In the genomic region with DNA sequence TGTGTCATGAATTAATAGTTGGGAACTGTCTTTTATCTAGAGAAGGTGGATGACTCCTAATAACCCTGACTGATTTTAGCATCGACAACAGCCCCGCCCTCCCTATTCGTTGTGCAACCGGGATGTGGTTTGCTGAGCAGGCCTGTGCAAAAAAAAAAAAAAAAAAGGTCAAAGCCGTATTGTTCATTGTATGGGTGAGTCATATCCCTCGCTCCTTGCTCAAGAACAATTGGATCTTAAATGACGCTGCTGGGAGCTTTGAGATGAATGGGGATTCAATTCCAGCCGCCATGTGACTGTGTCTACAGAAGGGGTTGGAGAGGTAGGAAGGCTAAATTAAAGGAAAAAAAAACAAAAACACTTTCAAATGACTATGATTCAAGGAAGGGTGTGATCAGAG, we compare ENCODE assay signal across 9 mouse cellular contexts.
DNase-seq lines count a peak whose midpoint lies in the region; ATAC-seq and TF ChIP-seq lines count a peak whose summit lies in the region.
"Had no signal": no experiment of that assay in that cellular context is flagged by ENCODE, and none has a peak within 500 bp of the region (broad histone marks: within the 10 kb centered on the region; RNA-seq: fewer than 3 reads in every experiment).

No protein-coding gene starts in this region.

- no peak overlapping the region for H3ac ChIP-seq in C2C12 (ENCODE audit: control insufficient read depth, insufficient read length, low read depth)

- TF ChIP-seq CTCF in C2C12 (IDR thresholded peaks at IDR 0.05; ENCODE audit: control insufficient read depth, insufficient read depth, insufficient read length): no peak

- no peak overlapping the region for H3K9ac ChIP-seq in heart, embryonic 12.5 days

- intact Hi-C loops in left cerebral cortex, postnatal 25 days (cut with DNase I): no loop called here

- peaks cover 10% of the 10 kb centered on the region for H3K4me1 ChIP-seq in heart, embryonic 12.5 days (replicated peaks)

- no peaks in the 10 kb centered on the region for H3K27me3 ChIP-seq in heart, embryonic 12.5 days (replicated peaks)
- no peaks in the 10 kb centered on the region for H3K27me3 ChIP-seq in C2C12 (ENCODE audit: control insufficient read depth, insufficient read depth, insufficient read length)

- no peak for ATAC-seq in heart, embryonic 12.5 days (ENCODE audit: insufficient number of reproducible peaks, low FRiP score)

- no peaks in the 10 kb centered on the region for H3K79me2 ChIP-seq in C2C12 (ENCODE audit: control insufficient read depth, insufficient read depth)

- no peak overlapping the region for H3K4me3 ChIP-seq in heart, embryonic 12.5 days
- no peak overlapping the region for H3K4me3 ChIP-seq in C2C12 (ENCODE audit: insufficient read depth, poor library complexity, severe bottlenecking)

- no peak overlapping the region for H3K4me2 ChIP-seq in heart, embryonic 12.5 days

- H3K79me3 ChIP-seq in C2C12 (ENCODE audit: low read depth): no peaks in the 10 kb centered on the region

- 58% methylated on average over 8 of the region's 8 CpGs for WGBS in heart, embryonic 12.5 days

- no peak overlapping the region for H3K27ac ChIP-seq in heart, embryonic 12.5 days (ENCODE audit: poor library complexity, severe bottlenecking)

- peak; percentile 34 to 60 for DNase-seq in heart, adult 18-20 months
- DNase-seq in adrenal gland, postnatal 14 days: peak; percentile 80
- DNase-seq in lung, postnatal 14 days: peak; percentile 48
- DNase-seq in left cerebral cortex, postnatal 25 days (ENCODE audit: low spot score in 2 of 2): no peak
- DNase-seq in neural tube, embryonic 10.5 days (ENCODE audit: extremely low spot score, low spot score): no peak
- no peak for DNase-seq in cerebellum, postnatal 36 days
- DNase-seq: layer of hippocampus, postnatal 36 days had no signal

- no peaks in the 10 kb centered on the region for H3K36me3 ChIP-seq in heart, embryonic 12.5 days
- no peaks in the 10 kb centered on the region for H3K36me3 ChIP-seq in C2C12 (ENCODE audit: control insufficient read depth, insufficient read depth)

- H3K9me3 ChIP-seq in heart, embryonic 12.5 days (replicated peaks): no peaks in the 10 kb centered on the region

TF ChIP-seq in C2C12, 6 proteins besides CTCF, POLR2A, EP300 and RAD21:
- TF ChIP-seq MAX (IDR thresholded peaks at IDR 0.05): peak; percentile 79
- peak; percentile 79 for TF ChIP-seq FOSL1 (IDR thresholded peaks at IDR 0.05; ENCODE audit: insufficient read depth, low read length, poor library complexity, severe bottlenecking)
- TF ChIP-seq USF1 (IDR thresholded peaks at IDR 0.05; ENCODE audit: low read depth): peak; percentile 91
- TF ChIP-seq MYOG (IDR thresholded peaks at IDR 0.05; ENCODE audit: control insufficient read depth, extremely low read depth, insufficient read length): no peak
- TF ChIP-seq MYOD1 (IDR thresholded peaks at IDR 0.05; ENCODE audit: control insufficient read depth, insufficient read length, low read depth): no peak
- peak; percentile 97 for TF ChIP-seq CEBPB (IDR thresholded peaks at IDR 0.05; ENCODE audit: low read depth)

Comparison
In these comparisons a context has a peak if more than half of its experiments do, and no peak if none do; other contexts are left out.
1. DNase-seq: peak in heart, adult 18-20 months (2 of 2), adrenal gland, postnatal 14 days (single experiment) and lung, postnatal 14 days (single experiment); none in left cerebral cortex, postnatal 25 days (0 of 2), neural tube, embryonic 10.5 days (single experiment) and cerebellum, postnatal 36 days (0 of 2).